Mouse (Mus musculus) layer of hippocampus, adult 8-10 months (tissue): ENCODE measurements around the gene Iqce. TPM values are rescaled to one million over a fixed set of nuclear protein-coding genes. Genes with fewer than 3 reads are reported as not detected.
A peak's percentile ranks its signal among the peaks of the same experiment; 100 is the strongest.

Experiments used
- DNase-seq, 2 experiments: peaks; one replicate each; pipeline ENCODE4 v3.0.0; 2022; ENCODE audit warnings: low spot score in 2 of 2
- total RNA-seq, 4 experiments: library from RNA; stranded (reverse); gene quantifications; 2 replicates each; pipeline ENCODE4 v1.2.4; 2022

Iqce gene
- total RNA-seq, 4 experiments from 2014 or later: 48.7 to 69.6 (median 65.9) TPM

- DNase-seq: no peak
Measured at GRCm38 (mm10) chr5:140662741-140663592, 39.2 kb downstream of the Iqce start.

- peak; percentile 45 to 54 for DNase-seq
Measured at GRCm38 (mm10) chr5:140661875-140662643, 40.1 kb downstream of the Iqce start.

- DNase-seq: no peak
Measured at GRCm38 (mm10) chr5:140661427-140661826, 40.8 kb downstream of the Iqce start.

- no peak for DNase-seq
Measured at GRCm38 (mm10) chr5:140660398-140660797, 41.8 kb downstream of the Iqce start.

- peak; percentile 76 to 89 for DNase-seq
Measured at GRCm38 (mm10) chr5:140659607-140660272, 42.4 kb downstream of the Iqce start.

- no peak for DNase-seq
Measured at GRCm38 (mm10) chr5:140654096-140654845, 47.9 kb downstream of the Iqce start.

- no peak for DNase-seq
Measured at GRCm38 (mm10) chr5:140652587-140652986, 49.6 kb downstream of the Iqce start.

- no peak for DNase-seq
Measured at GRCm38 (mm10) chr5:140651231-140651630, 50.9 kb downstream of the Iqce start.

- no peak for DNase-seq
Measured at GRCm38 (mm10) chr5:140649881-140650414, 52.2 kb downstream of the Iqce start.

GRCm38 (mm10) chr5:140649101-140649667 lies 53.0 kb downstream of the Iqce start:
- DNase-seq: peak; percentile 94 to 95

- DNase-seq: peak in 1 of 2 experiments; percentile 42
Measured at GRCm38 (mm10) chr5:140648519-140649100, 53.6 kb downstream of the Iqce start, which contains the start of gene Ttyh3. TSS of gene Ttyh3 (minus strand) at chr5:140649031.

- peak; percentile 68 for DNase-seq
Measured at GRCm38 (mm10) chr5:140647821-140648518, 54.2 kb downstream of the Iqce start.

- DNase-seq: peak; percentile 58 to 69
Measured at GRCm38 (mm10) chr5:140647031-140647760, 55.0 kb downstream of the Iqce start.

GRCm38 (mm10) chr5:140646171-140646570 lies 56.0 kb downstream of the Iqce start:
- DNase-seq: no peak

GRCm38 (mm10) chr5:140645454-140645853 lies 56.7 kb downstream of the Iqce start:
- DNase-seq: no peak

- DNase-seq: no peak
Measured at GRCm38 (mm10) chr5:140644702-140645201, 57.4 kb downstream of the Iqce start.

- DNase-seq: no peak
Measured at GRCm38 (mm10) chr5:140644263-140644662, 57.9 kb downstream of the Iqce start.

- no peak for DNase-seq
Measured at GRCm38 (mm10) chr5:140642076-140642475, 60.1 kb downstream of the Iqce start.
